Mouse (Mus musculus) ES-Bruce4 (cell line): ENCODE results near the gene En1.

Source experiments
- CTCF ChIP-seq: IDR thresholded peaks from one replicate; pipeline ENCODE4 v1.8.1; 2011; ENCODE audit warnings: low read depth, low read length
- EP300 ChIP-seq: IDR thresholded peaks from 2 replicates; pipeline ENCODE4 v1.6.1; 2011; ENCODE audit warnings: low read depth, low read length; ENCODE audit not compliant: insufficient read depth
- POLR2A ChIP-seq: IDR thresholded peaks from one replicate; pipeline ENCODE4 v1.8.1; 2011; ENCODE audit warnings: low read length; ENCODE audit not compliant: insufficient read depth

DNA sequence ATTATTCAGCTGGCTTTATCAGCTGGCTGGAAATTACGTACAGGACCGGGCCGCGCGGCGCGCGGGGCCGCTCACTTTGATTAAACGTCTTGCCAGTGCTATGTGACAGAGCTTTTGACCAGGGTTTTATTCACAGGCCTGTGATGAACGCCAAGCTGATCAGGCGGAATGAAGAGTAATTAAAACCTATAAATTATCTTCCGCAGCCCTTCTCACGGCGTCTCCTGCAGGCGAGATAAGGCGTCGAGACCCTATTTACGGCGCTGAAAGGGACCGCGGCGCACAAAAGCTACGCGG, 2.1 kb upstream of the En1 start:
- no peak for TF ChIP-seq POLR2A
- no peak for TF ChIP-seq CTCF
- no peak for TF ChIP-seq EP300
